Mouse (Mus musculus) megakaryocyte, embryonic 14.5 days (primary cell): ENCODE results near the gene Npdc1.

Experiments
- FLI1 ChIP-seq: IDR thresholded peaks from 2 replicates; pipeline ENCODE4 v1.6.1; 2012; ENCODE audit warnings: low read length, inconsistent platforms, mixed read lengths
- GATA1 ChIP-seq: IDR thresholded peaks from 3 replicates; pipeline ENCODE4 v1.6.1; 2012; ENCODE audit warnings: mixed read lengths, low read length, inconsistent platforms, borderline replicate concordance

GRCm38 (mm10) chr2:25430395-25431233, 31.5 kb downstream of the Npdc1 start:
- TF ChIP-seq GATA1: no peak
- no peak for TF ChIP-seq FLI1
